Mouse (Mus musculus) heart, adult 2 months (tissue): Measurements from ENCODE around the gene Insr.

ENCODE experiments used
- CTCF ChIP-seq: fragments of 200-600 bp; IDR thresholded peaks from 2 replicates; pipeline ENCODE4 v1.8.1; 2022; ENCODE audit warnings: antibody characterized with exemption, mild to moderate bottlenecking, moderate library complexity
- EP300 ChIP-seq: fragments of 200-500 bp; IDR thresholded peaks from 2 replicates; pipeline ENCODE4 v1.6.1; 2011; ENCODE audit warnings: low read depth, low read length, control low read depth; ENCODE audit not compliant: insufficient read depth
- POLR2A ChIP-seq: fragments of 200-500 bp; IDR thresholded peaks from 2 replicates; pipeline ENCODE4 v1.6.1; 2011; ENCODE audit warnings: mild to moderate bottlenecking, low read depth, low read length, control low read depth; ENCODE audit not compliant: insufficient read depth

DNA sequence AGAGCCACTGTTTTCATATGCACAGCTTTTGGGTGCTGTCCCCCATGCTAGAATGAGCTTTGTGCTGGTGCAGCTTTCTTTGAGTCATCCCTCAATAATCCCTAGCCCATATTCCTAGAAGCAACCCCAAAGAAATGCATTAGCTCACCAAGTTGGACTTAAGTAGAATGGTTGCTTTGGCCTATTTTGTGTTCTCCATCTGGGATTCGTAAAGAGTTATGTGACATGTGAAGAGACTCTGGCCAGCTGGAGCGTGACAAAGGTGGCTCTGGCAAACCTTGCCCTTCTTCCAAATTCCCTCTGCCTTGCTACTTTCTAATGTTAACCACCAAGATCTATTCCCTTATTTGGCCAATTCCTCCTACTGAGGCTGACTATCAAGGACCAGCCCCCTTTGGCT lies 22.7 kb upstream of the Insr start:
- TF ChIP-seq CTCF, result no peak
- no peak for TF ChIP-seq EP300
- TF ChIP-seq POLR2A, result no peak
